ENCODE assay signal across 8 mouse cellular contexts in genomic region chr4:126321111-126321853, GRCm38 (mm10). TPM values are rescaled to one million over a fixed set of nuclear protein-coding genes. Genes with fewer than 3 reads are reported as not detected.
DNase-seq lines count a peak whose midpoint lies in the region; ATAC-seq and TF ChIP-seq lines count a peak whose summit lies in the region.

Gene Adprhl2, minus strand, starts transcription at chr4:126321703.

- H3K27ac ChIP-seq in forebrain, postnatal 0 days (ENCODE audit: low read depth, low read length) = peak within 1 kb of the TSS; percentile 88
- H3K27ac ChIP-seq in lung, embryonic 15.5 days = peak within 1 kb of the TSS; percentile 74

- H3K27me3 ChIP-seq in G1E (ENCODE audit: insufficient read depth, low read length) = peaks cover 28% of the 10 kb centered on the region; the same call in 1 of the 2 replicates
- no peaks in the 10 kb centered on the region for H3K27me3 ChIP-seq in forebrain, postnatal 0 days (ENCODE audit: insufficient read depth, low read length)
- peaks cover 6% of the 10 kb centered on the region; the same call in 1 of the 2 replicates for H3K27me3 ChIP-seq in lung, embryonic 15.5 days

- peak within 1 kb of the TSS; percentile 87 for H3K9ac ChIP-seq in forebrain, postnatal 0 days
- H3K9ac ChIP-seq in lung, embryonic 15.5 days = peak within 1 kb of the TSS; percentile 75

- WGBS in forebrain, postnatal 0 days = 1% methylated on average over 79 of the region's 80 CpGs
- WGBS in lung, embryonic 15.5 days = under 1% methylated on average over 80 of the region's 80 CpGs

- ATAC-seq in G1E (ENCODE audit: extremely low read depth, insufficient number of reproducible peaks, low FRiP score, poor library complexity, severe bottlenecking) = peak; percentile 81
- peak; percentile 95 for ATAC-seq in forebrain, postnatal 0 days
- peak; percentile 77 for ATAC-seq in lung, embryonic 15.5 days (ENCODE audit: borderline replicate concordance, extremely low read depth, low FRiP score, low TSS enrichment)

- 0 out of 2 replicates have a peak, but pooled peaks cover 3% of the 10 kb centered on the region for H3K9me3 ChIP-seq in G1E (replicated peaks)
- H3K9me3 ChIP-seq in forebrain, postnatal 0 days (ENCODE audit: low read length) = no peaks in the 10 kb centered on the region
- no peaks in the 10 kb centered on the region for H3K9me3 ChIP-seq in lung, embryonic 15.5 days

- peak within 1 kb of the TSS; percentile 89 for H3K4me2 ChIP-seq in forebrain, postnatal 0 days (ENCODE audit: low read depth)
- H3K4me2 ChIP-seq in lung, embryonic 15.5 days = peak within 1 kb of the TSS; percentile 82

- peaks cover 35% of the 10 kb centered on the region for H3K4me1 ChIP-seq in G1E (ENCODE audit: insufficient read depth, low read depth, low read length)
- peaks cover 8% of the 10 kb centered on the region for H3K4me1 ChIP-seq in forebrain, postnatal 0 days (ENCODE audit: insufficient read depth)
- H3K4me1 ChIP-seq in lung, embryonic 15.5 days = peaks cover 18% of the 10 kb centered on the region; the same call in 1 of the 2 replicates

- H3K4me3 ChIP-seq in G1E (ENCODE audit: low read depth, low read length) = peak within 1 kb of the TSS; percentile 90
- peak within 1 kb of the TSS; percentile 83 for H3K4me3 ChIP-seq in forebrain, postnatal 0 days (ENCODE audit: low read depth, low read length)
- H3K4me3 ChIP-seq in lung, embryonic 15.5 days = peak within 1 kb of the TSS; percentile 87

- peak; percentile 89 for TF ChIP-seq CTCF in G1E (IDR thresholded peaks at IDR 0.05; ENCODE audit: low read depth, low read length)
- peak; percentile 100 for TF ChIP-seq CTCF in forebrain, postnatal 0 days (IDR thresholded peaks at IDR 0.05; ENCODE audit: low read depth)

- DNase-seq in G1E (ENCODE audit: low spot score) = peak; percentile 88
- DNase-seq in cerebellum, adult 18-20 months = peak; percentile 97 to 100
- peak; percentile 99 for DNase-seq in forebrain, postnatal 0 days
- peak; percentile 100 for DNase-seq in heart, postnatal 4 days
- peak; percentile 92 to 98 for DNase-seq in layer of hippocampus, adult 8-10 months (ENCODE audit: low spot score in 2 of 2)
- peak; percentile 90 for DNase-seq in ovary, adult 18-20 months (ENCODE audit: low spot score)
- DNase-seq in thymus, postnatal 0 days (ENCODE audit: low spot score) = peak; percentile 98

- H3K36me3 ChIP-seq in G1E (replicated peaks) = peaks cover 38% of the 10 kb centered on the region
- peaks cover 25% of the 10 kb centered on the region for H3K36me3 ChIP-seq in forebrain, postnatal 0 days (ENCODE audit: insufficient read depth)
- peaks cover 22% of the 10 kb centered on the region for H3K36me3 ChIP-seq in lung, embryonic 15.5 days

RNA-seq across cellular contexts. Expression of gene Adprhl2, which starts in this region (rescaled TPM):
- total RNA-seq in G1E (2014; fragmentation: Nextera tagmentation) (8.7 and 10.8 TPM in 2 replicates), G1E (2017) (23.2 and 31.1 TPM in 2 replicates)
- 86.9 and 87.0 TPM in 2 replicates for polyA plus RNA-seq in G1E (2012)
- total RNA-seq in forebrain, postnatal 0 days (2014; rRNA removed) = 72.1 and 74.8 TPM in 2 replicates
- polyA plus RNA-seq in forebrain, postnatal 0 days (2015; fragmentation: Nextera tagmentation; extraction: Ambion mirVana) = 77.8 and 83.3 TPM in 2 replicates
- 10 to 100 TPM; 18.7 to 19.9 TPM for total RNA-seq in heart, postnatal 4 days (2021)
- 10 to 100 TPM; 29.3 to 31.6 (median 29.7) TPM for total RNA-seq in layer of hippocampus, adult 8-10 months (2022)
- polyA plus RNA-seq in lung, embryonic 15.5 days (2015; fragmentation: Nextera tagmentation; extraction: Ambion mirVana) = 68.6 TPM in 2 replicates
- 70.4 and 73.0 TPM in 2 replicates for polyA plus RNA-seq in thymus, postnatal 0 days (2015; fragmentation: Nextera tagmentation; extraction: Ambion mirVana)

Comparison
In these comparisons a context has a peak if more than half of its experiments do, and no peak if none do; other contexts are left out.
1. Peak in every context shown above with its lines: DNase-seq, ATAC-seq, H3K4me3 ChIP-seq and H3K27ac ChIP-seq.